Mouse (Mus musculus) intestine, postnatal 0 days (tissue): ENCODE data around the gene Tsku. TPM values are rescaled to one million over a fixed set of nuclear protein-coding genes. Genes with fewer than 3 reads are reported as not detected.

Experiments used
- ATAC-seq: fragments of 200-750 bp; cut with Nextera tagmentation; 2 replicates; pipeline ENCODE4 v1.8.0; 2017; ENCODE audit warnings: mild to moderate bottlenecking, moderate TSS enrichment, moderate library complexity
- H3K27ac ChIP-seq: fragments of 300-500 bp; sonication (generic); 2 replicates; pipeline ENCODE4 v1.5.1; 2014; ENCODE audit warnings: mild to moderate bottlenecking, low read depth, low read length, moderate library complexity
- H3K27me3 ChIP-seq: fragments of 300-500 bp; sonication (generic); replicated peaks from 2 replicates; pipeline ENCODE4 v1.6.1; 2014; ENCODE audit warnings: low read length, mixed read lengths; ENCODE audit not compliant: control insufficient read depth, insufficient read depth
- H3K36me3 ChIP-seq: fragments of 300-500 bp; sonication (generic); 2 replicates; pipeline ENCODE4 v1.6.1; 2014; ENCODE audit warnings: mild to moderate bottlenecking, moderate library complexity; ENCODE audit not compliant: control insufficient read depth, insufficient read depth
- H3K4me1 ChIP-seq: fragments of 300-500 bp; sonication (generic); replicated peaks from 2 replicates; pipeline ENCODE4 v1.6.1; 2014; ENCODE audit warnings: antibody characterized with exemption, low read length, mixed read lengths; ENCODE audit not compliant: control insufficient read depth, insufficient read depth
- H3K4me2 ChIP-seq: fragments of 300-500 bp; sonication (generic); replicated peaks from 2 replicates; pipeline ENCODE4 v1.6.1; 2014; ENCODE audit warnings: low read depth, mild to moderate bottlenecking, moderate library complexity
- H3K4me3 ChIP-seq: fragments of 300-500 bp; sonication (generic); 2 replicates; pipeline ENCODE4 v1.5.1; 2014; ENCODE audit warnings: low read depth, low read length
- H3K9ac ChIP-seq: fragments of 300-500 bp; sonication (generic); 2 replicates; pipeline ENCODE4 v1.6.1; 2014; ENCODE audit warnings: mild to moderate bottlenecking, low read depth, low read length
- H3K9me3 ChIP-seq: fragments of 300-500 bp; sonication (generic); 2 replicates; pipeline ENCODE4 v1.6.1; 2016; ENCODE audit warnings: mixed run types; ENCODE audit not compliant: control insufficient read depth
- CTCF ChIP-seq: sonication (generic); IDR thresholded peaks from 2 replicates; pipeline ENCODE4 v1.5.1; 2016; ENCODE audit warnings: low read depth, mild to moderate bottlenecking, control low read depth, antibody characterized with exemption, moderate library complexity
- WGBS: fragments of 180-500 bp; shearing (Covaris S2); extraction: QIAGEN DNeasy Blood & Tissue Kit; methylation state at CpG from one replicate; pipeline ENCODE4 v1.1.7; 2014; 5-methylcytosine and 5-hydroxymethylcytosine counted together
- polyA plus RNA-seq: library from polyadenylated mRNA; unstranded; fragments of >200 nt; fragmentation: Nextera tagmentation; extraction: Ambion mirVana; gene quantifications from 2 replicates; pipeline ENCODE4 v1.2.1, GENCODE M21; 2015

Gene Tsku
- polyA plus RNA-seq, 1 experiment from 2014 or later: 3.6 TPM

DNA sequence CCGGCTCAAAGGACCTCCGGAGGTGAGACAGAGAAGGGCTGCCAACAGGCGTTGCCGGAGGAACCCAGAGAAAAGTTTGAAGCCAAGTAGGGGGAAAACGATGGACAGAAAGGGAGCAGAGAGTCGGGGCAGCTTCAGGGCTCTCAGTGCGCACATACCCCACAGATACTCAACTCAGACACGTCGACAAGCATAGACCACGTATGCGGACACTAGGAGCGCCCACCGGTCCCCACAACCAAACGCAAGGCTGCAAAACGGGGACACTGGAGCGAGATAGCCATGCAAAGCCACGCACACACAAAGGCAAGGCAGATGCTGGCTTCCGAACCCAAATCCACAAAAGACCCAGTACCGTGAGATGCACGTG lies 522 bp downstream of the Tsku start:
- Histone ChIP-seq H3K27ac (peak overlapping the region; percentile 70), H3K4me1 (no peaks in the 10 kb centered on the region), H3K9me3 (no peaks in the 10 kb centered on the region), H3K4me3 (peak overlapping the region; percentile 72), H3K4me2 (peak overlapping the region; percentile 94), H3K27me3 (no peaks in the 10 kb centered on the region), H3K36me3 (no peaks in the 10 kb centered on the region), H3K9ac (peak overlapping the region; percentile 61)
- ATAC-seq: no peak
- TF ChIP-seq CTCF: no peak
- under 1% methylated on average over 20 of the region's 20 CpGs for WGBS

DNA sequence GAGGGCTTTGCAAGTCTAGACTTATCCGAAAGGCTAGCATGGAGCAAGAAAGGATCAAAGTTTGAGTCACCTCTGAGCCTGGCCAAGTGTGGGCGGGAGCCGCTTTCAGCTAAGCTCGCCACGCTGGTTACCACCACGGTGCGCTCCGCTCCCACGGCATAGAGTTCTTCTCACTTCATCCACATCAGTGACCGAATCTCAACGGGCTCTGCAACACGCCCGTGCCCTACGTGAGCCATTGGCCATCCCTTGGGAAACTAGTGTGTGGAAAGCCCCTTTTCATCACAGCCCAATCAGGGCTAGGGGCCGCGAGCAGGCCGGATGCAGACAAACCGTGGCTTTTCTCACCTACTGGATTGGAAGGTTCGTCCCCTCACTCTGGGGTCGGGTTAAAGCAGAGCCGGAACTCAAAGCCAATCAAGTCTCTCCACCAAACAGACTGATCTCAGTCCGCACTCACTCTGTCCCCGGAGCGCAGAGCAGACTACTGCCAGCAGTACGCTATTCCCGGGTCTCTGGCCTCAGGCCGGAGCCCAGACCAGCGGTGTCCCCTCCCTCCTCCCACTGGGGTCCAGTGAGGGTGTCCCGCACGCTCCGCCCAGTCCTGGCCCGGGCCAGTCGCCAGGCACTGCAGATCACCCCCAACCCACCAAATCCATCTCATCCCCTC lies 1.0 kb downstream of the Tsku start:
- ATAC-seq: peak; percentile 27; the same call in 1 of the 2 replicates
- H3K27me3 ChIP-seq: no peaks in the 10 kb centered on the region
- TF ChIP-seq CTCF: no peak
- H3K9me3 ChIP-seq: no peaks in the 10 kb centered on the region
- WGBS: 3% methylated on average over 33 of the region's 33 CpGs
- peak overlapping the region; percentile 94 for H3K4me2 ChIP-seq
- H3K4me1 ChIP-seq: peaks cover under 1% of the 10 kb centered on the region; the same call in 1 of the 2 replicates
- H3K36me3 ChIP-seq: no peaks in the 10 kb centered on the region
- H3K27ac ChIP-seq: peak overlapping the region; percentile 70
- peak overlapping the region; percentile 72 for H3K4me3 ChIP-seq
- peak overlapping the region; percentile 61 for H3K9ac ChIP-seq

DNA sequence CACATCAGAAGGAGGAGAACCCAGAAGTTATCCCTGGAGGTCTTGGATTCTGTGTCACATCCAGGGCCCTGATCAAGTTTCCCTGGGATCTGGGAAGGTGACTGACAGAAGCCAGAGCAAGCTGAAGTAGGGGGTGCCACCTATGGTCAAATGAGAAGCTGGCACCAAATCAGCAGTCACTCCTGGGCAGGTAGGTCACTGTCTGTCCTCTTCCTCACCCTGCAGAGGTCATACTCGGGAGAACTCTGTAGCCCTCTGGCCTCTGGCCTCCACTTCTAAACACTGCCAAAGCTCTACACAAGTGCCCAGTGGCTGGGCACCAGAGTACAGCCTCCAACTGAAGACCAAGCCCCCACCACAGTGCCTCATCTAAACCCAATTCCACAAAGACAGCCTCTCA lies 3.1 kb downstream of the Tsku start:
- no peak for ATAC-seq
- no peak overlapping the region for H3K4me3 ChIP-seq
- H3K27me3 ChIP-seq: no peaks in the 10 kb centered on the region
- H3K9me3 ChIP-seq: no peaks in the 10 kb centered on the region
- H3K27ac ChIP-seq: no peak overlapping the region
- WGBS: 85% methylated on average over 1 of the region's 1 CpGs
- no peak overlapping the region for H3K9ac ChIP-seq
- TF ChIP-seq CTCF: no peak
- peaks cover 9% of the 10 kb centered on the region; the same call in 1 of the 2 replicates for H3K4me1 ChIP-seq
- H3K4me2 ChIP-seq: no peak overlapping the region
- no peaks in the 10 kb centered on the region for H3K36me3 ChIP-seq

DNA sequence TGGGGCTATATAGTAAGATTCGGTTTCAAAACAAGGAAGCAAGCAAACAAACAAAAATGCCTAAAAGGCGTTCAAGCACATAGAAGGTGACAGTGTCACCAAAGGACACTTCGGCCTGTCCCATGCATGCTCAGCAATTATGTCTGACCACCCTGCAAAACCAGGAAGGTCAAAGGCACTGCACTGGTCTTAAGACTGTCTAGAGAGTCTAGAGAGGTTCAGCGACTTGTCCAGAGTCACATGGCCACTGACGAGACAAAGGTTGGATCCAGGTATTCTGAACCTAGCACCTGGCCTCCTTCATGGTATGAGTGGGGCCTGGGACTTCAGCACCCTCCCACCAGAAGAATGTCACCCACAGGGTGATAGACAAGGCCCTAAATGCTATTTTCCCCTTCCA lies 3.8 kb downstream of the Tsku start:
- Histone ChIP-seq H3K4me3 (no peak overlapping the region), H3K27ac (no peak overlapping the region), H3K4me2 (no peak overlapping the region), H3K27me3 (no peaks in the 10 kb centered on the region), H3K4me1 (peaks cover 9% of the 10 kb centered on the region; the same call in 1 of the 2 replicates), H3K9me3 (no peaks in the 10 kb centered on the region), H3K36me3 (peaks cover 3% of the 10 kb centered on the region), H3K9ac (no peak overlapping the region)
- no peak for TF ChIP-seq CTCF
- no peak for ATAC-seq
- 74% methylated on average over 5 of the region's 5 CpGs for WGBS

DNA sequence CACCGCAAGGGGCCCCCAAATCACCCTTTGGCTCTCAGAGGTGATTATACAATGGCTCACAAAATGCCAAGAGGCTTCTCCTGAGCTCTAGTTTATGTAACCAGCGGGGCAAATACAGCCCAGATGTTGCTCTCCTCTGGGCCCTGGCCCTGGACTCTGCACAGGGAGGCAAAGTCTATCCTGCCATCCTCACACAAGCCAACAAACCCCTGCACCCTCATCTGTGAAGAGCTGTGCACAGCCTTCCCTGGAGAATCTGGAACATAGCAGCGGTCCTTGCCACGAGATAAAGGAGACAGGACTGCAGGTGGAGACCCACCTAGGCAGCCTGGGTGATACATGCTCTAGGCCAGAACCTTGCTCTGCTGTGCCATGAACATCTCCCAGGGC lies 6.2 kb downstream of the Tsku start:
- no peak overlapping the region; the same call in 1 of the 2 replicates for H3K9ac ChIP-seq
- TF ChIP-seq CTCF: no peak
- H3K4me1 ChIP-seq: peaks cover 9% of the 10 kb centered on the region; the same call in 1 of the 2 replicates
- peaks cover 25% of the 10 kb centered on the region for H3K36me3 ChIP-seq
- H3K4me2 ChIP-seq: no peak overlapping the region
- H3K9me3 ChIP-seq: no peaks in the 10 kb centered on the region
- H3K27ac ChIP-seq: no peak overlapping the region
- 28% methylated on average over 4 of the region's 4 CpGs for WGBS
- no peaks in the 10 kb centered on the region for H3K27me3 ChIP-seq
- no peak overlapping the region for H3K4me3 ChIP-seq
- ATAC-seq: peak; percentile 71

DNA sequence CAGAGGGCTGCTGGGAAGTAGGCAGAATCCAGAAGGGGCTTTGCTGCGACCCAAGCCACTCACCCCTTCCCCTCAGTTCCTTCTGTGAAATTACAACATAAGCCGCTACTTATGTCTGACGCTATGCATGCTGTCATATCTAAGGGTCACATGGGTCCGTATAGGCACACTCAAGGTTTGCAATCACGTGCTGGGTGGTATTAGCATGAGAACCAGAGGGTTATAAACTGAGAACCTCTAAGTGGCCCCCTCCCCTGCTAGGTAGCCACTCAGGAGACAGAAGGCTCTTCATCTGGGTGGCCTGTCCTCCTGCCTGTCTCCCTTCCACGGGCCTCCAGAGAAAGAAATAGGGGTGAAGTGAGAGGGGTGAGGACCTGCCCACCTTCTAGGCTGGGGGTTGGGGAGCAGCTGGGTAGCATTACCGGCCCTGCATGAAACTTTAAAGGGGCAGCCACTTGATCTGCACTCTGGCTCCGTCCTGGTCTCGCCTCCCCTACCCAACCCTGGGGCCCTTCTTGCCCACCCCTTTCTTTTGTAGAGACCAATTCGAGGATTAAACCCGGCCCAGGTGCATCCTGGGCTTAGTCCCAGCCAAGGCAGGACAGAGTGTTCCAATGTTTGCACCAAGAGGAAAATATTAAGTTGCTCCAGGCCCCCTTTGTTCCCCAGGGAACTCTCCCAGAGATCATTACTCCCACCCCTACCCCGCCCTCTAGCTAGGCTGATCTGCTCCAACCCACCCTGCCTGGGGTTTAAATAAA lies 6.8 kb downstream of the Tsku start:
- no peak overlapping the region for H3K27ac ChIP-seq
- H3K4me2 ChIP-seq: no peak overlapping the region
- H3K9me3 ChIP-seq: no peaks in the 10 kb centered on the region
- no peaks in the 10 kb centered on the region for H3K27me3 ChIP-seq
- 29% methylated on average over 12 of the region's 12 CpGs for WGBS
- H3K4me3 ChIP-seq: no peak overlapping the region
- H3K4me1 ChIP-seq: peaks cover 9% of the 10 kb centered on the region; the same call in 1 of the 2 replicates
- peak; percentile 16; the same call in 1 of the 2 replicates for ATAC-seq
- H3K36me3 ChIP-seq: peaks cover 25% of the 10 kb centered on the region
- TF ChIP-seq CTCF: no peak
- no peak overlapping the region for H3K9ac ChIP-seq
